Mouse (Mus musculus) stomach, embryonic 16.5 days (tissue): ENCODE data around the gene Thsd1. TPM values are rescaled to one million over a fixed set of nuclear protein-coding genes. Genes with fewer than 3 reads are reported as not detected.

ENCODE experiments used
- ATAC-seq: fragments of 200-750 bp; cut with Nextera tagmentation; 2 replicates; pipeline ENCODE4 v1.8.0; 2017; ENCODE audit warnings: moderate number of reproducible peaks, moderate TSS enrichment; ENCODE audit not compliant: insufficient read depth, low FRiP score
- H3K27ac ChIP-seq: fragments of 300-500 bp; sonication (generic); 2 replicates; pipeline ENCODE4 v1.5.1; 2014; ENCODE audit warnings: low read length
- H3K27me3 ChIP-seq: fragments of 300-500 bp; sonication (generic); 2 replicates; pipeline ENCODE4 v1.6.1; 2014; ENCODE audit warnings: low read length, control low read depth, mixed read lengths; ENCODE audit not compliant: control insufficient read depth, insufficient read depth
- H3K36me3 ChIP-seq: fragments of 300-500 bp; sonication (generic); 2 replicates; pipeline ENCODE4 v1.6.1; 2014; ENCODE audit warnings: low read length; ENCODE audit not compliant: control insufficient read depth, insufficient read depth
- H3K4me1 ChIP-seq: fragments of 300-500 bp; sonication (generic); 2 replicates; pipeline ENCODE4 v1.6.1; 2014; ENCODE audit warnings: low read length, control low read depth, mixed read lengths; ENCODE audit not compliant: control insufficient read depth, insufficient read depth
- H3K4me2 ChIP-seq: fragments of 300-500 bp; sonication (generic); 2 replicates; pipeline ENCODE4 v1.6.1; 2014; ENCODE audit warnings: low read depth, low read length, mixed read lengths
- H3K4me3 ChIP-seq: fragments of 300-500 bp; sonication (generic); replicated peaks from 2 replicates; pipeline ENCODE4 v1.5.1; 2014; ENCODE audit warnings: mild to moderate bottlenecking, low read length
- H3K9ac ChIP-seq: fragments of 300-500 bp; sonication (generic); 2 replicates; pipeline ENCODE4 v1.6.1; 2014; ENCODE audit warnings: low read length
- H3K9me3 ChIP-seq: fragments of 300-500 bp; sonication (generic); replicated peaks from 2 replicates; pipeline ENCODE4 v1.6.1; 2016; ENCODE audit warnings: low read length, control low read depth; ENCODE audit not compliant: control insufficient read depth
- WGBS: fragments of 180-500 bp; shearing (Covaris S2); extraction: QIAGEN DNeasy Blood & Tissue Kit; methylation state at CpG from one replicate; pipeline ENCODE4 v1.1.7; 2014; 5-methylcytosine and 5-hydroxymethylcytosine counted together
- polyA plus RNA-seq: library from polyadenylated mRNA; unstranded; fragments of >200 nt; fragmentation: Nextera tagmentation; extraction: Ambion mirVana; gene quantifications from 2 replicates; pipeline ENCODE4 v1.2.1, GENCODE M21; 2015

Thsd1 gene
- polyA plus RNA-seq, 1 experiment from 2014 or later, result 11.6 TPM

DNA sequence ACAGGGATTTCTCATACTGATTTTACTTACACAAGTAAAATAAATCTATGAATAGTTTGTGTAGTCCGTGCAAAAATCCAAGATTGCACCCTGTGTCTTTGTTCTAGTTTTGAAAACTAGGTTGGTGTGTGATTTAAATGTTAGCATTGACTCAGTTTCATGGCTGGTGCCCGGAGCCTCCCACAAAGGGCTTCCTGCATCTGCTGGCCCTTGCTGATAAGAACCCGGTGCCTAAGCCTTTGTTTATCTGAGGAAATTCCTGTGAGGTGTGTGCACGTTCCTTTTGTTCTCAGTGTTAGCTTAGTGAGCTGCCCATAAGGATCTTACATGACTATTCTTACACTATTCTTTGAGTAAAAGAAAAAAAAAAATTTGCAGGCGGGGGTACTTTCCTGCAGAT, 18.1 kb upstream of the Thsd1 start:
- Histone ChIP-seq H3K4me3 (no peak overlapping the region), H3K36me3 (peaks cover 19% of the 10 kb centered on the region), H3K9ac (no peak overlapping the region), H3K4me2 (no peak overlapping the region), H3K27ac (peak overlapping the region; percentile 50; the same call in 1 of the 2 replicates), H3K9me3 (no peaks in the 10 kb centered on the region), H3K4me1 (no peaks in the 10 kb centered on the region), H3K27me3 (no peaks in the 10 kb centered on the region)
- WGBS, result 18% methylated on average over 5 of the region's 5 CpGs
- peak; percentile 85 for ATAC-seq

DNA sequence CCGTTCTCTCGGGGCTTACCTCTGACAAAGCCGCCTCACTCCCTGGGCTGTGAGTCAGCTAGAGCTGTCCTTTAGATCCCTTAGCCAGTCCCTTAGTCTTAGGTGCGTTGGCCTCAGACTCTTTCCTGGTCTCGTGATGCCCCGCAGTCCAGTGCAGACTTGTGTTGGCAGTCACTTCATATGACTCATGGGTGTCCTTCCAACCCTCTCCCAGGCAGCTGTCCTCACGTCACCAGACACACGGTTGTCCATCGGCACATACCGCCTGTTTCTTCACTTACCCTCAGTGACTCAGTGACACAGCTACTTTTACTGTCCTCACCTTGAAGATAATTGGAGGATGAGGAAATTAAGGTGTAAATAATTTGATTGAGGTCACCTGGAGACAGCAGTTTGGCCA, 12.3 kb upstream of the Thsd1 start:
- peaks cover 21% of the 10 kb centered on the region for H3K36me3 ChIP-seq
- H3K4me3 ChIP-seq, result no peak overlapping the region
- 92% methylated on average over 10 of the region's 10 CpGs for WGBS
- H3K4me2 ChIP-seq, result no peak overlapping the region
- H3K9me3 ChIP-seq, result no peaks in the 10 kb centered on the region
- H3K4me1 ChIP-seq, result no peaks in the 10 kb centered on the region
- H3K27me3 ChIP-seq, result no peaks in the 10 kb centered on the region
- peak; percentile 53; the same call in 1 of the 2 replicates for ATAC-seq
- no peak overlapping the region for H3K27ac ChIP-seq
- H3K9ac ChIP-seq, result no peak overlapping the region

DNA sequence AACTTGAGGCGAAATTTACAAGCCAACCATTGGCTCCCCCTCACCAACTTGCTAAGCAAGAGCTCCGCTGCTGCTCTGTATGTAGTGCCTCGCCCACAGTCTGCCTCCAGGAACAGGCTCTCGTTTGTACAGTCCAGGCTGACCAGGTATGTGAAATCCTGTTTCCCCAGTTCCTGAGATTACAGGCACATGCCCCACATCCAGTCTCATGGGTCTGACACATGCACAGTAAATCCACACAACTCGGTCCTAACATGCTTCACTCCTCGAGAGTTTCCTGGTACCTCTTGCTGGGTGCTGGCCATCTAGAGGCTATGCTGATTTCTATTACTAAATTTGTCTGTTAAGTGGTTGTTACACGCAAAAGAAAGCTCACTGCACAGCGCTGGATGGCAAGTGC, 752 bp upstream of the Thsd1 start:
- ATAC-seq, result peak; percentile 84
- H3K9me3 ChIP-seq, result no peaks in the 10 kb centered on the region
- H3K9ac ChIP-seq, result no peak overlapping the region
- peak overlapping the region; percentile 76; the same call in 1 of the 2 replicates for H3K4me2 ChIP-seq
- H3K27ac ChIP-seq, result peak overlapping the region; percentile 46
- no peaks in the 10 kb centered on the region for H3K4me1 ChIP-seq
- WGBS, result 40% methylated on average over 8 of the region's 8 CpGs
- H3K36me3 ChIP-seq, result 0 out of 2 replicates have a peak, but pooled peaks cover 3% of the 10 kb centered on the region
- no peak overlapping the region for H3K4me3 ChIP-seq
- no peaks in the 10 kb centered on the region for H3K27me3 ChIP-seq

DNA sequence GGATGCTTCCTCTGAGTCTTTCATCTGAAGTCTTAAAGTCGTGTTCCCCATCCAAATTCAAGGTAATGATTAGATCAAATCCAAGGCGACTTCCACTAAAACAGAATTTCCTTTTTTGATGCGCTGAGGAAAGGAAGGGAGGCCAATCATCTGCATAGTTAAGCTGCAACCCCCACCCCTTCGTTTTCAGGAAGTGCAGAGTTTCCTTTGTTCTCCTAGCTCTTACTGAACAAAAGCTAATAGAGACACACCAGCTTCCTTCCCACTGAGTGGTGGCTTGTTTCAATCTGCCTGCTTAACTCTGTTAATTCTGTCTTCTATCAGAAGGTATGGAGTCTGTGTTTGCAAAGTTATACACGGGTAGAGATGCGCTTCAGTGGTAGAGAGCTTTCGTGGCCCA, 1.5 kb downstream of the Thsd1 start:
- Histone ChIP-seq H3K27me3 (no peaks in the 10 kb centered on the region), H3K9me3 (no peaks in the 10 kb centered on the region), H3K4me1 (no peaks in the 10 kb centered on the region), H3K9ac (no peak overlapping the region), H3K4me3 (peak overlapping the region; percentile 56), H3K4me2 (0 out of 2 replicates have a peak overlapping the region, but pooled peaks have one; percentile 76), H3K27ac (peak overlapping the region; percentile 30; the same call in 1 of the 2 replicates), H3K36me3 (no peaks in the 10 kb centered on the region)
- WGBS, result 40% methylated on average over 7 of the region's 7 CpGs
- no peak for ATAC-seq

DNA sequence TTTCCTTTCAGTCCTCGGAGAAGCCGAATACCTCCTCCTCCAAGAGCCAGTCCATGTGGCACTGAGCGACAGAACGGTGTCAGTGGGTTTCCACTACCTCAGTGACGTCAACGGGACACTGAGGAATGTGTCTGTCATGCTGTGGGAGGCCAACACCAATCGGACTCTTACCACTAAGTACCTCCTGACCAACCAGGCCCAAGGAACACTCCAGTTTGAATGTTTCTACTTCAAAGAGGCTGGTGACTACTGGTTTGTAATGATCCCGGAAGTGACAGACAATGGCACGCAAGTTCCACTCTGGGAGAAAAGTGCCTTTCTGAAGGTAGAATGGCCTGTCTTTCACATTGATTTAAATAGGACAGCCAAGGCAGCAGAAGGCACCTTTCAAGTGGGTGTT, 15.9 kb downstream of the Thsd1 start:
- no peak overlapping the region for H3K4me3 ChIP-seq
- 86% methylated on average over 9 of the region's 9 CpGs for WGBS
- ATAC-seq, result no peak

DNA sequence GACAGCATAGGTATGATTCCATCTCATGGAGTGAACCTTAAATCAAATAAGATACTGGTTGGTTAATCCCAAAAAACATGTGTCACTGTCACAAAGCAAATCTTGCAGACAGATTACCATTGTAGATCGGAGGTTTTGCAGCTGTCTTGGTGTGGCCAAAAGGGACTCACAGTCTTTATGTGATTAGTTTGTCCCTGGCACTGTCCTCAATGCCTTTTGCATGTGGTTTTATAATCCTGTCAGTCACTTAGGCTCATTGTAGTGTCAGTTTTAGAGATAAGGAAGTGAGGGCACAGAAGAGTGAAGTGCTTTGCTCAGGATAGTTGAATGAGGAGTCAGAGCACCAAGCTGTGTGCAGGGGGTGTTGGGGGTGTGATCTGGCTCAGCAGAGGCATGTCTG, 18.6 kb downstream of the Thsd1 start:
- Histone ChIP-seq H3K9ac (no peak overlapping the region), H3K9me3 (no peaks in the 10 kb centered on the region), H3K27ac (no peak overlapping the region), H3K27me3 (no peaks in the 10 kb centered on the region), H3K4me2 (no peak overlapping the region), H3K36me3 (no peaks in the 10 kb centered on the region), H3K4me3 (no peak overlapping the region), H3K4me1 (no peaks in the 10 kb centered on the region)
- ATAC-seq, result no peak
- WGBS, result 59% methylated on average over 1 of the region's 1 CpGs

More for the DNA sequence above, 15.9 kb downstream of the Thsd1 start:
- Histone ChIP-seq H3K9me3 (no peaks in the 10 kb centered on the region), H3K9ac (no peak overlapping the region), H3K27ac (no peak overlapping the region), H3K4me2 (no peak overlapping the region), H3K27me3 (no peaks in the 10 kb centered on the region), H3K36me3 (no peaks in the 10 kb centered on the region), H3K4me1 (no peaks in the 10 kb centered on the region)

DNA sequence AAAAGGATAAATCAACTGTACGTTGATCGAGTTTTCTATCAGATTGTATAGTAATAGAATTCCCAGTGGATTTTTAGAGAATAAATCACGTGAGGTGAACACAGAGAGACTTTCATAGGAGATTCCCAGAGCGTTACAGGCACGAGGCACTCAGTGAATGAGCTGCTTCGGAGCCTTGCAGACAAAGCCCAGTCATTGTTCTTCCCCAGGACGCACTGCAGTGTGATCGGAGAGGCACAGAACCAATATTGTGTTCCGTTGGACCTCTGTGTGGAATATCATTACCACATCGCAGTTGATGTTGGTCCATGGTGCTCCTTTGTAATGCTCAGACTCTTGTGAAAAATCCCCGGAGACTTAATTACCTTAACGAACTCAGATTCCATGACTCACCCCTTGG, 20.8 kb downstream of the Thsd1 start:
- H3K36me3 ChIP-seq, result no peaks in the 10 kb centered on the region
- no peak for ATAC-seq
- 87% methylated on average over 12 of the region's 12 CpGs for WGBS

DNA sequence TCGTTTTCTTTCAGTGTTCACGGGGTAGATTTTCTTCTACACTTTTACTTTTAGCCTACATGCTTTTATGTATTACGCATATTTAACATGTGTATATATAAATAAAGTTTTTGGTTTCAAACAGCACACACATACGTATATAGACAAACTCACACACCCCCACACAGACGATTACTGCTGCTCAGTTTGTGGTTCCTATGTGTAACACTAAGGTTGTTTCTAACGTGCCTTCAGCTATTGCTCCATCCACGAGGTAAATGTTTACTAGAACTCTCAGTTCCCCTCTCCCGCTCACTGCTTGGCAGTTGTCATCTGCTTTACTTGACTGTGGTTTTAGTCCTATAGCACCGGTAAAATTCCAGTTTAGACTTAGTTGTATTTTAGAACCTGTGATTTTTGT, 22.0 kb downstream of the Thsd1 start:
- Histone ChIP-seq H3K27me3 (no peaks in the 10 kb centered on the region), H3K4me1 (no peaks in the 10 kb centered on the region), H3K27ac (no peak overlapping the region), H3K9me3 (no peaks in the 10 kb centered on the region), H3K4me3 (no peak overlapping the region), H3K9ac (no peak overlapping the region), H3K36me3 (no peaks in the 10 kb centered on the region), H3K4me2 (no peak overlapping the region)
- ATAC-seq, result no peak
- 70% methylated on average over 9 of the region's 9 CpGs for WGBS

More for the DNA sequence above, 20.8 kb downstream of the Thsd1 start:
- Histone ChIP-seq H3K9ac (no peak overlapping the region), H3K27ac (no peak overlapping the region), H3K4me1 (no peaks in the 10 kb centered on the region), H3K9me3 (no peaks in the 10 kb centered on the region), H3K4me3 (no peak overlapping the region), H3K27me3 (no peaks in the 10 kb centered on the region), H3K4me2 (no peak overlapping the region)

DNA sequence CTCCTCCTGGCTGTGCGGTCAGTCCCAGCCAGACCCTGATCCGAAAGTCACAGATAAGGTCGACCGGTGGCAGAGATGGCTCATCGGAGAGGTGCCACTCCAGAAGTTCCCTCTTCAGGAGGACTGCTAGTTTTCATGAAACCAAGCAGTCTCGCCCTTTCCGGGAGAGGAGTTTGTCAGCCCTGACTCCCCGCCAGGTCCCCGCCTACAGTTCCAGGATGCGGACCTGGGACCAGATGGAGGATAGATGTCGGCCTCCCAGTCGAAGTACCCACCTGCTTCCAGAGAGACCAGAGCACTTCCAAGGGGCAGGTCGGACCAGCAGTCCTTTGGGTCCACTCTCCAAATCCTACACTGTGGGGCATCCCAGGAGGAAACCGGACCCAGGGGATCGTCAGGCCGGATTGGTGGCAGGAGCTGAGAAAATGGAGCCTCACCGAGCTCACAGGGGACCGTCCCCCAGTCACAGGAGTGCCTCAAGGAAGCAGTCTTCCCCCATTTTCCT, 31.9 kb downstream of the Thsd1 start:
- ATAC-seq, result no peak
- Histone ChIP-seq H3K9ac (no peak overlapping the region), H3K4me1 (peaks cover 5% of the 10 kb centered on the region), H3K36me3 (peaks cover 6% of the 10 kb centered on the region), H3K27ac (no peak overlapping the region), H3K4me3 (no peak overlapping the region), H3K4me2 (no peak overlapping the region), H3K9me3 (no peaks in the 10 kb centered on the region), H3K27me3 (no peaks in the 10 kb centered on the region)
- 84% methylated on average over 18 of the region's 18 CpGs for WGBS
